Mouse (Mus musculus): ENCODE results near the gene Gm5965. TPM values are rescaled to one million over a fixed set of nuclear protein-coding genes. Genes with fewer than 3 reads are reported as not detected.

Gm5965 gene
- polyA plus RNA-seq, 1 experiment = not detected

GRCm38 (mm10) chr16:88826095-88826652, 48.5 kb downstream of the Gm5965 start, which contains the start of gene Krtap14:
Krtap14 (minus strand) TSS chr16:88826145.
- Histone ChIP-seq H3K27me3 (ENCODE audit: control insufficient read depth, insufficient read depth, insufficient read length) (no peaks in the 10 kb centered on the region), H3K4me2 (ENCODE audit: low read depth) (no peak within 1 kb of the TSS), H3K36me3 (ENCODE audit: control insufficient read depth, insufficient read depth) (no peaks in the 10 kb centered on the region), H3K79me2 (ENCODE audit: control insufficient read depth, insufficient read depth) (no peaks in the 10 kb centered on the region), H3ac (ENCODE audit: control insufficient read depth, insufficient read length) (no peak within 1 kb of the TSS), H3K4me3 (no peak within 1 kb of the TSS)
- TF ChIP-seq E2F4 (IDR thresholded peaks at IDR 0.05; ENCODE audit: insufficient read depth) (no peak), TCF12 (IDR thresholded peaks at IDR 0.05; ENCODE audit: insufficient read depth, poor library complexity, severe bottlenecking) (no peak), MYOG (IDR thresholded peaks at IDR 0.05; ENCODE audit: control insufficient read depth in 1 of 3, insufficient read depth in 1 of 3, insufficient read length in 2 of 3, low read depth in 2 of 3) (no peak), TCF3 (IDR thresholded peaks at IDR 0.05; ENCODE audit: insufficient read length, low read depth) (no peak), MYOD1 (IDR thresholded peaks at IDR 0.05; ENCODE audit: control insufficient read depth in 1 of 3, insufficient read length in 2 of 3, low read depth in 2 of 3) (no peak), USF1 (IDR thresholded peaks at IDR 0.05; ENCODE audit: low read depth) (no peak), REST (IDR thresholded peaks at IDR 0.05; ENCODE audit: insufficient read depth, insufficient read length) (no peak), POLR2AphosphoS2 (IDR thresholded peaks at IDR 0.05; ENCODE audit: insufficient read length, low read depth) (no peak), SRF (IDR thresholded peaks at IDR 0.05; ENCODE audit: control insufficient read depth, insufficient read length, low read depth) (no peak), CEBPB (IDR thresholded peaks at IDR 0.05; ENCODE audit: insufficient read depth, poor library complexity, severe bottlenecking) (no peak), POLR2A (IDR thresholded peaks at IDR 0.05; ENCODE audit: insufficient read length, low read depth) (no peak), MAX (IDR thresholded peaks at IDR 0.05; ENCODE audit: low read depth) (no peak)

DNA sequence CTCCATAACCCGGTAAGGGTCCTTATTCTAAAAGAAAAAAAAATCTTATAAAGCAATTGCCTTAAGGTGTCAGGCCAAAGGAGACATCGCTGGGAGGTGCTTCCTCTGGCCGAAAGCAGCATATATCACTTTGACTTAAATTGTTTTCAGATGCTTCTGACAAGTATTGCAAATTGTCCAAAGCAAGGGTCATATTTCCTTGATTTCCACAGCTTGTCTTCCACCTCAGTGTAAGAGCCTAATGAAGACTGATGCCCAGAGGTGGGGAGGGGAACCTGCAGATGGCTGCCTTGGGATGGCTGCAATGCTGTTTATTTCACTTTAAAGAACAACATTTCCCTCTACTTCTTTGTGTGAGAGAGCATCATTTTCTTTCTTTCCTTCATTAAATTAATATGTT, 49.3 kb downstream of the Gm5965 start:
- no peak overlapping the region for H3K4me2 ChIP-seq (ENCODE audit: low read depth)
- no peak overlapping the region for H3K4me3 ChIP-seq
- no peak overlapping the region for H3ac ChIP-seq (ENCODE audit: control insufficient read depth, insufficient read length)
- no peaks in the 10 kb centered on the region for H3K36me3 ChIP-seq (ENCODE audit: control insufficient read depth, insufficient read depth)
- TF ChIP-seq CEBPB (IDR thresholded peaks at IDR 0.05; ENCODE audit: insufficient read depth, poor library complexity, severe bottlenecking) (no peak), E2F4 (IDR thresholded peaks at IDR 0.05; ENCODE audit: insufficient read depth) (no peak), USF1 (IDR thresholded peaks at IDR 0.05; ENCODE audit: low read depth) (no peak), POLR2AphosphoS2 (IDR thresholded peaks at IDR 0.05; ENCODE audit: insufficient read length, low read depth) (no peak), MYOG (IDR thresholded peaks at IDR 0.05; ENCODE audit: control insufficient read depth in 1 of 3, insufficient read depth in 1 of 3, insufficient read length in 2 of 3, low read depth in 2 of 3) (no peak), SRF (IDR thresholded peaks at IDR 0.05; ENCODE audit: control insufficient read depth, insufficient read length, low read depth) (no peak), REST (IDR thresholded peaks at IDR 0.05; ENCODE audit: insufficient read depth, insufficient read length) (no peak), TCF3 (IDR thresholded peaks at IDR 0.05; ENCODE audit: insufficient read length, low read depth) (no peak), MYOD1 (IDR thresholded peaks at IDR 0.05; ENCODE audit: control insufficient read depth in 1 of 3, insufficient read length in 2 of 3, low read depth in 2 of 3) (no peak), MAX (IDR thresholded peaks at IDR 0.05; ENCODE audit: low read depth) (no peak), TCF12 (IDR thresholded peaks at IDR 0.05; ENCODE audit: insufficient read depth, poor library complexity, severe bottlenecking) (no peak), POLR2A (IDR thresholded peaks at IDR 0.05; ENCODE audit: insufficient read length, low read depth) (no peak)
- no peaks in the 10 kb centered on the region for H3K27me3 ChIP-seq (ENCODE audit: control insufficient read depth, insufficient read depth, insufficient read length)
- H3K79me2 ChIP-seq (ENCODE audit: control insufficient read depth, insufficient read depth) = no peaks in the 10 kb centered on the region

Other genes with a start within 250 kb of the Gm5965 start
- not detected for gene Cldn8, start 214.7 kb upstream of the Gm5965 start, polyA plus RNA-seq (2012; fragmentation: generic; extraction: Trizol)
- gene Krtap24-1, start 165.6 kb upstream of the Gm5965 start, polyA plus RNA-seq (2012; fragmentation: generic; extraction: Trizol) = not detected
- gene 2310079G19Rik, start 150.2 kb upstream of the Gm5965 start, polyA plus RNA-seq (2012; fragmentation: generic; extraction: Trizol) = not detected
- not detected for gene Krtap26-1, start 130.1 kb upstream of the Gm5965 start, polyA plus RNA-seq (2012; fragmentation: generic; extraction: Trizol)
- gene Krtap27-1, start 106.2 kb upstream of the Gm5965 start, polyA plus RNA-seq (2012; fragmentation: generic; extraction: Trizol) = not detected
- not detected for gene 2310061N02Rik, start 69.9 kb upstream of the Gm5965 start, polyA plus RNA-seq (2012; fragmentation: generic; extraction: Trizol)
- gene Krtap13-1, start 49.0 kb upstream of the Gm5965 start, polyA plus RNA-seq (2012; fragmentation: generic; extraction: Trizol) = not detected
- not detected for gene Krtap13, start 26.3 kb upstream of the Gm5965 start, polyA plus RNA-seq (2012; fragmentation: generic; extraction: Trizol)
- not detected for gene 2310034C09Rik, start 19.0 kb upstream of the Gm5965 start, polyA plus RNA-seq (2012; fragmentation: generic; extraction: Trizol)
- gene 2310057N15Rik, start 3.7 kb upstream of the Gm5965 start, polyA plus RNA-seq (2012; fragmentation: generic; extraction: Trizol) = not detected
- not detected for gene Gm20741, start 34.3 kb downstream of the Gm5965 start, polyA plus RNA-seq (2012; fragmentation: generic; extraction: Trizol)
- gene Krtap15, start 42.3 kb downstream of the Gm5965 start, polyA plus RNA-seq (2012; fragmentation: generic; extraction: Trizol) = not detected
- not detected for gene Krtap14, start 48.2 kb downstream of the Gm5965 start, polyA plus RNA-seq (2012; fragmentation: generic; extraction: Trizol)
- not detected for gene Krtap19-1, start 91.5 kb downstream of the Gm5965 start, polyA plus RNA-seq (2012; fragmentation: generic; extraction: Trizol)
- gene Krtap19-2, start 96.4 kb downstream of the Gm5965 start, polyA plus RNA-seq (2012; fragmentation: generic; extraction: Trizol) = not detected
- gene Krtap19-3, start 100.1 kb downstream of the Gm5965 start, polyA plus RNA-seq (2012; fragmentation: generic; extraction: Trizol) = not detected
- gene Krtap19-4, start 107.2 kb downstream of the Gm5965 start, polyA plus RNA-seq (2012; fragmentation: generic; extraction: Trizol) = not detected
- gene Krtap19-5, start 118.6 kb downstream of the Gm5965 start, polyA plus RNA-seq (2012; fragmentation: generic; extraction: Trizol) = not detected
- not detected for gene Krtap19-9b, start 154.4 kb downstream of the Gm5965 start, polyA plus RNA-seq (2012; fragmentation: generic; extraction: Trizol)
- not detected for gene Krtap16-3, start 185.0 kb downstream of the Gm5965 start, polyA plus RNA-seq (2012; fragmentation: generic; extraction: Trizol)
- not detected for gene Krtap22-2, start 232.9 kb downstream of the Gm5965 start, polyA plus RNA-seq (2012; fragmentation: generic; extraction: Trizol)
- gene Gm10229, start 237.4 kb downstream of the Gm5965 start, polyA plus RNA-seq (2012; fragmentation: generic; extraction: Trizol) = not detected

All from myocyte (in vitro differentiated cells).